Mouse (Mus musculus) spleen, adult 2 months (tissue): ENCODE measurements at regions not wholly inside any gene's neighbourhood (a gene's known extent, or its start where the extent isn't known, plus 50 kb on each side); places are given as distances from the start of the nearest gene placed in this dataset.

Experiments
- CTCF ChIP-seq: fragments of 200-500 bp; IDR thresholded peaks from 2 replicates; pipeline ENCODE4 v1.5.1; 2011; ENCODE audit warnings: mild to moderate bottlenecking, inconsistent platforms; ENCODE audit not compliant: insufficient read depth, insufficient read length, insufficient replicate concordance; ENCODE audit errors: extremely low read depth
- POLR2A ChIP-seq: fragments of 200-500 bp; IDR thresholded peaks from 2 replicates; pipeline ENCODE4 v1.6.1; 2011; ENCODE audit warnings: low read depth, low read length, inconsistent platforms

GRCm38 (mm10) chr13:48732168-48732841, 69.5 kb downstream of the Barx1 start:
- TF ChIP-seq CTCF (0 out of 2 replicates have a peak, but pooled peaks have one; percentile 29), POLR2A (no peak)
